Mouse (Mus musculus) urinary bladder, postnatal 4 days (tissue): ENCODE data around the gene Klk5.

Experiments used
- DNase-seq, 2 experiments: peaks; one replicate each; pipeline ENCODE4 v3.0.0; 2021 to 2022; ENCODE audit warnings: low spot score in 2 of 2

Gene Klk5

DNA sequence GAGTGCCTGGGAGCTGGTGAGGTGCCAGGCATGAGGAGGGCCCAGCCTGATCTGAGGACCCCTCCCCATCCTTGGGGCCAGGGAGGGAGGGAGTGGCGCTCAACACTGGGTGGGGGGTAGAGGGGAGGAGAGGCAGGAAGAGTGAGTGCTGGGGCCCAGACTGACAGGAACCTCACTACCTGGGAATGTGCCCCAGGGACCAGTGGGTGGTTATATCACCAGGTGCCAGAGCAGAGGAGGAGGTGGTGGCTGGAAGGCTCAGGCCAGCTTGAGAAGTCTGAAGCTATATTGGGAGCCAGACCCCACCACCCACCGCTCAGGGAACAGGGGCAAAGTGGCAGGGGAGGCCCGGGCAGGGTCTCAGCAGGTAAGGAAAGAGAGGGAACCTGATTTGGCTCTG lies at the start of gene Klk5:
Klk5 (plus strand) TSS at position 271 of the 400 bp plus-strand sequence.
- DNase-seq, result peak in 1 of 2 experiments; percentile 56

DNA sequence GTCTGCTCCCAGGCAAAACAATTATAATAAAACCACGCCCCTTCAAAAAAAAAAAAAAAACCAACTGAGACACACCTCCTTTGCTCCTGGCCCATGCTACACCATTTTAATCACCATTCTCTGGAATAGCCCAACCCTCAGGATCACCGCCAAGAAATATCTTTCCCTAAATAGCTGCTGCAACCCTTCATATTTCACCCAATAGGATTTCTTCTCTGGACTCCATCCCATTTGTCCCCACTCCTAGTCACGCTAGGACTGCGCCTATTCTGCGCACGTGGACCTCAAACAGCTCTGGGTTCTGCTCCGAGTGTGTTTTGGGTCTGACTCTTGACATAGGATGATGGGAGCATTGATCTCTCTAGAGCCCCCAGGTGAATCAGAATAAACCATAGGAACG lies 45.4 kb upstream of the Klk5 start:
- no peak for DNase-seq

DNA sequence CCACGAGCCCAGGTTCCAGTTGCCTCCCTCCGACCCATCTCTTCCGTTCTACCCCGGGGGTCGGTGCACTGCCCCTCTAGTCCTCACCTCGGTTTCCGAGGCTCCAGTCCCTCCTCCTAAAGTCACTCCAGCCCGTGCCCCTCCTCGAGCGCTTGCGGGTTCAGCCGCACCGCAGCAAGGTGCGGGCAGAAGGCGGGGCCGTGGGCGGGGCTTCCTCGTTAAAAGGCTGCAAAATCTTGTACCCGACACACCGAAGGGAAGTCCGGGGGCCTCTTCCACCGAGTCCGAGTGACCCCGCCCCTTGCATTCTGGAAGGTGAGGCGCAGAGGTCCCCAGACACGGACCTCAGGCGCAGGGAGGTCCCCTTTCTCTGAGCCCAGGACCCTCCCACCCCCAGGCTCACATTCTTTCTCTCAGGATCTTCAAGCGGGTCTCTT lies 44.4 kb upstream of the Klk5 start, which contains the start of gene Klk8:
Klk8 (plus strand) TSS at position 245 of the 437 bp plus-strand sequence.
- DNase-seq, result no peak

DNA sequence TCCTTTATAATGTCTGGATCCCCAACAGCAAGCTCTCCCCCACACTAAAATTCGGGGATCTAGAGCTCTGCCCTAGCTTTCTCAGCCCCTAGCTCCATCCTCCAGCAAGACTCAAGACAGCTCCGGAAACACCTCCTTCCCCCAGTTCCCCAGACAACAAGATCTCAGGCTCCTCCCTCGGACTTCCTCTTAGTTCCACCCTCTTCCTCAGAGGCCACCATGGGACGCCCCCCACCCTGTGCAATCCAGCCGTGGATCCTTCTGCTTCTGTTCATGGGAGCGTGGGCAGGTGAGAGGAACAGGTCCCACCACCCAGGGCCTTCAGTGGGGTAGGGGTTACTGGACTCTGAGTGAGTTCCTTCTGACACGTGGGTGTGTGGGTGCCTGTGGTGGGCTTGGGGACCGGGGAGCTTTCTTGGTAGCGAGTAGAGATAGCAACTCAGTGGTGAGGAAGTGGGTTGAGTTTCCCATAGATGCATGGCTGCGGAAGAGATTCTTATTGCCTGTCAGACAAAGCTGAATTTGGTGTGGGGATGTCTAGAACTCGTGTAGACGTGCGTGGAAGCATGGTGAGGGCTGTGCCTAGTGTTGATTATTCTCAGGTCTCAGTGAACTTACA lies 43.8 kb upstream of the Klk5 start:
- DNase-seq, result no peak

DNA sequence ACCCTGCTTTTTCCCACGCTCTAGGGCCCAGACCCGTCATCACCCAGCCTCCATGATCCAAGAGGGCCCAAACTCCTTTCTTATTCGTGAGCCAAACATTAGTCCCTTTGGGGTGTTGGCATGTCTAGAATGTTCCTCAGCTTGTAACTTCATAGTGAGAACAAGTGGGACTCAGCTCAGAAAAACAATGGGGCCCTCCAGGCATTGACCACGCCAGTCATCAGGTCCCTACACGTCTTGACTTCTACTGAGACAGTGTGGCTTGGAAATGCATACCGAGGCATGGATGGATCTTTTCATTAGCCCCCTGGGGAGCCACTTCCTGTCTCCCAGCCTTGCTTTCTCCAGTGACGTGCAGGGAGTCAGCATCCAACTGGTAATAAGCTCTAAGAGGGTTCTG lies 41.9 kb upstream of the Klk5 start:
- DNase-seq, result no peak

DNA sequence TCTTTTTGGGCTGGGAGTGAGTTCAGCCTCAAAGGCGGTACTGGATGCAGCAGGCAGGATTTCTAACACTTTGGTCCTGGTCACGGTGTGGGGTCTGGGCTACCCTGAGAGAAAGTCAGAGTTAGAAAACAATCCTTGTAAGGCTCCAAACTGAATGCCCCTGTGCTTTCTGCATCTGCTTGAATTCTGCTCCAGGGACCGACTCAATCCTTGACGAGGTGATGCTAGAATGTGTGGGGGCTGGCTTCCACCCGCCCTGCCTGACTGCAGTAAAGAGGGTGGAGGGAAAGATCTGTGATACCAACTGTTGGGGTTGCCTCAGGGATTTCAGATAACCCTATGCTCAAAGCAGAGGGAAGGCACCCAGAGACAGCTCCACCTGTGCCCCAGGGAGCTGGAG lies 30.8 kb upstream of the Klk5 start, which contains the start of gene Klk7:
Klk7 (plus strand) TSS at position 301 of the 400 bp plus-strand sequence.
- no peak for DNase-seq

DNA sequence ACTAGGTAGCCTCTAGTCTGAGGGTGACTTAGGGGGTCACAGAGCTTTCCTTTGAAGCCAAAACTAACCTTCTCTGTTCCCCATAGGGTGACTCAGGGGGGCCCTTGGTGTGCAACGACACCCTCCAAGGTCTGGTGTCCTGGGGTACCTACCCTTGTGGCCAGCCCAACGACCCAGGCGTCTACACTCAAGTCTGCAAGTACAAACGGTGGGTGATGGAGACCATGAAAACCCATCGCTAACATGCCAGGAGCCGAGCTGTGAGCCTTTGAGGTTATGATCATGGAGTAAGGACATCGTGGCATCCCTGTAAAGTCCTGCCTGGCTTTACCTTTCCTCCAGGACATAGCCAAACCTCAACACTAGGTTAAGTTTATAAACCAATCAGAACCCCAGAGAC lies 26.6 kb upstream of the Klk5 start:
- peak in 1 of 2 experiments; percentile 53 for DNase-seq

DNA sequence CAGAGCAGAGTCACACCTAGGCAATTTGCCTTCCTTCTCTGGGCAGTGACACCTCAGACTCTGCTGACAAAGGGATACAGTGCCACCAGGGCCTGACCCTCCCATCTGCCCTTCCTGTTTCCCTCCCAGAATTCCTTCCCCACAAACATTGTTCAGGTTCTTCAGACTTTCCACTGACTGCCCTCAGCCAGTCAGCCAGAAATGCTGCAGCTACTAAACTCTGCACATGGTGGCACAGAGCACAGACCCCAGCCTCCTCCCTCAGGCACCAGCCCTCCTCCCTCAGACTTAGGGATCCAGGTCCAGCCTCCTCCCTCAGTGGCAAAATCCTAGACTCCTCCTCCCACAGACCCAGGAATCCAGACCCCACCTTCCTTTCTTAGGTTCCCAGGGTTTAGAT lies 25.0 kb upstream of the Klk5 start:
- DNase-seq, result peak in 1 of 2 experiments; percentile 47

DNA sequence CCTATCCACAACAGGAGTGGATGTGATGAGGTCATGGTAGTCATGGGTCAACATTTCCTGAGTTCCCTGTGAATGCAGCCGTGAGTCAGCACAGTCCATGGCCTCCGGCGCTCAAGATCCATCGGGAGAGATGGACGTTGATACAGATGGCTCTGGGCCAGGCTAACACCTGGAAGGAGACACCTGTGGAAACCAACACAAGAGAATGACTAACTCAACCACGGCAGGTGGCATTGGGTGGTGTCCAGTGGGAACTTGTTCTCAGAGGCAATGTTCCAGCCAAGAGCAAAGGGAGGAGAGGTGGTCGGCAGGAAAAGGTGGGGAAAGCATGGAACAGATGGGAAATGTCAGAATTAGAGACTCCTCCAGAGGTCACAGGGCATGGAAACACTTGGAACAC lies 20.2 kb upstream of the Klk5 start:
- peak in 1 of 2 experiments; percentile 52 for DNase-seq

DNA sequence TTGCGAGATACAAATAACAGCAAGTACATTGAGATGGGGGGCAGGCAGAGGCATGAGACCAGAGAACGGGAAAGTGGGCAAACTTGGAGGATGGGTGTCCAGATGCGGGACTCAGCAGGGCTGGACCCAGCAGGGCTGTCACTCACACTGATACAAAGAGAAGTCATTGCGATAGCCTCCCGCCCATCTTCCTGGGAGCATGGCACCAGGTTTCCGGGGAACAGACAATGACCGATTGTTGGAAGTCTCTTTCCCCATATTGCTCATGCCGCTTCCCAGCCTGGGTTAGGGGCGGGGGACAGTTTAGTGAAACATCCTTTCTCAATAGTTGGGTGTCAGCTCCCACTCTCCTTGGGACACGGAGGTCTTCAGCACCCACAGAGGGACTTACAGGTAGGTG lies 17.6 kb upstream of the Klk5 start, which contains the start of gene Klk6:
Klk6 (plus strand) TSS at position 301 of the 400 bp plus-strand sequence.
- peak in 1 of 2 experiments; percentile 47 for DNase-seq

DNA sequence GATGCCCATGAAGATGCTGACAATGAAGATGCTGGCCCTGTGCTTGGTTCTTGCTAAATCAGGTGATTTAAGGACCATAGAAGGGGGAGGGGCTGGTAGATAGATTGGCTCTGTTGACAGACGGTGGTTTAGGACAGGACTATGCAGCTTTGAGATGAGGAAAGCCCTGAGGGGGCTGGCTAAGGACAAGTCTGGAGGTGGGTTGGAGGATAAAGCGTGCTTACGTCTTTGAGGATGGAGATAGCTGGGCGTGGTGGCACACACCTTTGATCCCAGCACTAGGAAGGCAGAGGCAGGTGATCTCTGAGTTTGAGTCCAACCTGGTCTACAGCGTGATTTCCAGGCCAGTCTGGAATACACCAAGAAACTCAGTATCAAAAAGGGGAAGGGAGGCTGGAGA lies 15.7 kb upstream of the Klk5 start:
- peak in 1 of 2 experiments; percentile 44 for DNase-seq

DNA sequence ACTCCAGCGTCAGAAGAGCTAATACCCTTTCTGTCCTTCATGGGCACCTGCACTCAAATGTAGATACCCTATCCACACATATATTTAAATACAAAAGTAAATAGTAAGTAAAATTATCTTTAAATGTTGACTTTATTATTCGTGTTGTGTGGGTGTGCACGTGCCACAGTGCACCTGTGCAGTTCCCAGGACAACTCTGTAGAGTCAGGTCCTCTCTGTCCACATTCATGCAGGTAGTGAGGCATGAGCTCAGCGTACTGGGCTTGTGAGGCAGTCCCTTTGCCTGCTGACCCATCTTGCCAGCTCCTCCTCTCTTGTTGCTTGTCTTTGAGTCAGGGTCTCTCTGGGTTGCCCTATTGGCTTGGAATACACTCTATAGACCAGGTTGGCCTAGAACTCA lies 14.1 kb upstream of the Klk5 start:
- peak in 1 of 2 experiments; percentile 26 for DNase-seq

DNA sequence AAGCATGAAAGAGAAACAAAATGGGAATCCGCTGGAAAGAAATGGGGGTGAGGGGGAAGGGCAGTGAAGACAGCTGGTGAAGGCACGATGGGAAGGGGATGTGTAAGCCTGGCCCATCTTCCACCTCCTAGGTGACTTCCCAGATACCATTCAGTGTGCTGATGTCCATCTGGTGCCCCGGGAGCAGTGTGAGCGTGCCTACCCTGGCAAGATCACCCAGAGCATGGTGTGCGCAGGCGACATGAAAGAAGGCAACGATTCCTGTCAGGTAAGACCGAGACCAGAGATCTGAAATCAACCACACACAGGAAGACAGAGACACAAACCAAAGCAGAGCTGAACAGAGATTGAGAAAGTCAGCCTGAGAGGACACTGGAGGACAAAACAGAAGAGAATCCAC lies 12.8 kb upstream of the Klk5 start:
- DNase-seq, result peak in 1 of 2 experiments; percentile 48

DNA sequence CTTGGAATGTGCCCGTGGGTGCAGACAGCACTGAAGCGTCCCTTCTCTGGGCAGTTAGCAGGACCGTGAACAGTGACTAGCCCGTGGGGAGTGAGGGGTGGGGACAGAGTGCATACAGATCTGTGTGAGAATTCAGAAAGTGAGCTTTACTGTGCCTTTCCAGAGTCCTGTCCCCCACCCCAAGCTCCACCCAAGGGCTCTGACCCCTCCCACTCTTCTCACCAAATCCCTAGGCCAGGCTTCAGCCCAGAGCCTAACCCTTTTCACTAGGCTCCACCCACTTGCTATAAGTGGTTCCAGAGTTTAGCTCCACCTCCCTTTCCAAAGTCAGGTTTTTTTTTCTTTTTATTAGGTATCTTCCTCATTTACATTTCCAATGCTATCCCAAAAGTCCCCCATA lies 2.0 kb downstream of the Klk5 start:
- no peak for DNase-seq

DNA sequence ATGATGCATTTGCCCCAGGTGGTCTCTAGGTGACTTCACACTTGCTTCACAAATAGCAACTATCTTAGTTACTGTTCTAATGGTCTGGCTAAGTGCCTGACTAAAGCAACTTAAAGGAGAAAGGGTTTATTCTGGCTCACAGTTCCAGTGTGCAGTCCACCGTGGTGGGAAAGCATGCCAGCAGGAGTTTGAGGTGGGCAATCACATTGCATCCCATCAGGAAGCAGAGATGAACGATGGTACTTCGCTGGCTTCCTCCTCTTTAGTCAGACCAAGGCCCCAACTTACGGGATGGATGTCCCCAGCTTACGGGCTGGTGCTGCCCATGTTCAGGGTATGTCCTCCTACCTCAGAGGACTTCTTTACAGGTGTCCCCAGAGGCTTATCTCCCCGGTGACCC lies 9.8 kb downstream of the Klk5 start:
- no peak for DNase-seq

DNA sequence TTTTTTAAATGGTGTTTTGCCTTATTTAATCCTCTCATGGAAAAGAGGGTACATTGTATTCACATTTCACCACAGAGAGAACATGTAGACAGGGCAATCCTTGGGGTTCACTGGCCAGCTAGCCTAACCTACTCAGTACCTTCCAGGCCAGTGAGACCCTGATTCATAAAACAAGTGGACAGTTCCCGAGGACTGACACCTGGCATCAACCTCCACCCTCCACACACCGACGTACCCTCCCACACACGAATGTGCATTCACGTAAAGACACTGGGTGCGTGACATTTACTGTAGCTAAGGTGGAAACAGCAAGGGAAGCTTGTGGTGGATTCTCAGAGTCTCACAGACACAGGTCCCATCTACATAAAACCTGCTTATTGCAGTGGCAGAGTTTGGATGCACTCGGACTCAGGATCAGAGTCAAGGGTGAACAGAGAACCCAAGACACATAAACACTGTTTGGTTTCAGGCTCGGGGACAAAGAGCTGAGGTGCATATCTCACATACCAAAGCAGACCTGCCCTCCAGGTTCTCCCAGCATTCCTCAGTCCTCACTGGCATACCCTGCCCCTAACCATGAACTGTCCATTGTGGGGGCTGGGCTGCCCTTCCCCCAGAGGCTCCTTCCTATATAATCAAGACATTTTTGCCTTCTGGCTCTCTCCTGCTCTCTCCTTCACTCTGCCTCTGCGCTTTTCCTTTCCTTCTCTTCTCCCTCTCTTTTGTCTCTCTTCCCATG lies 13.0 kb downstream of the Klk5 start:
- DNase-seq, result peak in 1 of 2 experiments; percentile 47

DNA sequence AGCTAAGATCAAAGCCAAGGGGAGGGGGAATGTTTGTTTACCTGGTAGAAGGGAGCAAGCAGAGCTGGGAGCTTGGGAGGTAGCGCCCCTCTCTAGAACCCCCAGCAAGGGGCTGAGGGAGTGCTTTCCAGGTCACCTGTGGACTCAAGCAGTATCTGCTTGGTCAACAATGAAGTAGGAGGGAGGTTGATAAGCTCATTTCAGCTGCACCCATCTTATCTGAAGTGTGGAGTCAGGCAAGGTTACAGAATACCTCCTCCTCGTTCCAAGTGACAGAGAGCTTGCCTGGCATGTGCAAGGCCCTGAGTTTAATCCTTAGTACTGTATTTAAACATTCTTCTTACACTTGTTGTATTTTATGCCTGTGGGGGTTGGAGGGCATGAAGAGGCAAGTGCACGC lies 13.9 kb downstream of the Klk5 start:
- DNase-seq, result peak in 1 of 2 experiments; percentile 19

DNA sequence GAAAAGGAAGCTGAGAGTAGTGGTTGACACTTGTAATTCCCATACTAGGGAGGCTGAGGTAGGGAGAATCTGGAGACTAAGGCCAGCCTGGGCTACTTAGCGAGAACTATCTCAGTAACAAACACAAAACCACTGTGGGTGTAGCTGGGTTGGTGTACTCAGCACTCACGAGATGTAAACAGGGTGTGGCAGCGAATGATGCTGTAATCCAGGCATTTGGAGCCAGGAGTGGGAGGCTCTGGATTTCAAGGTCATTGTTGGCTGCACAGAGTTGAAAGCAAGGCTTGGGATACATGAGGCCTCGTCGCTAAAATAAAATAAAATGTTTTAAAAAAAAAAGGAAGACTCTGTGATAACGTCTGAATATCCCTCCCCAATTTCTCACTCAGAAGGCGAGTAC lies 14.5 kb downstream of the Klk5 start:
- DNase-seq, result peak in 1 of 2 experiments; percentile 32

DNA sequence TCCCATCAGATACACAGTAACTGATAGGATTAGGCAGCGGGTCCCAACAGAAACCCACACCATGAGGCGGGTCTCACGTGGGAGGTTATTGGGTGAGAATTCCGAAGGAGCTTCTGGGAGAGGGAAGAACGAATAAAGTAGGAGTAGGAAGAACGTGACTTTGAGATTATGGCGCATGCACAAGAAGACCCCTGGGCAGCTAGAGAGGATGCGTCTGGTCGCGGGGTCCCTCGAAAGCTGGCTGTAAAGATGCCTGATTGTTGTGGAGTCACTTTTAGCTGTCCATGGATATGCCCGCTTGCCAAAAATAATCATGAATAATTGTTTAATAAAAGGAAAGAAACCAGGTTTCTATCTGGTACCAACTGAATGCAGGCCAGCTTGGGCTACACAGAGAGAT lies 15.7 kb downstream of the Klk5 start:
- no peak for DNase-seq

DNA sequence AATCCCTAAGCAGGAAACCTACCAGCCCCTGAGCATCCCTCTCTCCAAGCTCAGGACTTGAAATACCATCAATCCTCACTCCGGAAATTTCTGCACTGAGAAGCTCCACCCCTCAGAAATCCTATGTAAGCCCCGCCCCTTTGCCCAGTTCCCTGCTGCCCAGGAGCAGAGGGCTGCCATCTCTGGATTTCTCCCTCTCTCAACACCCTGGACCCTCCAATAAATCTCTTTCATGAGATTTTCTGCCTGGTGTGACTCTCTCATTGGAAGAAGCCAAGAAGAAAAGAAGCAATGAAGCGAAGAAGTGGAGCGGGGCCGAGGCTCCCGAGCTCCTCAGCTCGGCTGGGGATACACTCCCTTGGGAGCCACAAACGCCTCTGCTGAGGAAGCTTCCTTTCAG lies 18.6 kb downstream of the Klk5 start:
- DNase-seq, result peak in 1 of 2 experiments; percentile 54

DNA sequence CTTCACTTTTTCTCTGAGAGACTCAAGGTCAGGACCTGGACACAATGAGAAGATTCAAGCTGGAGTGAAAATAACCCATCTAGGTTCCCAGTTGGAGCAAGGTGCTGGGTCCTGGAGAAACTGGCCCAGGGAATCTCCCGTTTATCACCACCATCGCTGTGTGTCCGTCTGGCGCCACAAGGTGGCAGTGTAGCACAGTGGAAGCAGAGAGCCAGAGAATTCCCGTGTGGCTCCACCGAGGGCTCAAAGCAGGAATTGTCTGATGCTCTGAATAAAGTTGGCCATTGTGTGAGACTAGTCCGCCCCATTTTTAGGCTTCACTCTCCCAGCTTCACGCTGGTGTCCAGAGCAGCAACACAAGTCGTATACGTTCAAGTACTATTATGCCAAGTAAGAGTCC lies 31.5 kb downstream of the Klk5 start:
- peak; percentile 26 to 75 for DNase-seq

DNA sequence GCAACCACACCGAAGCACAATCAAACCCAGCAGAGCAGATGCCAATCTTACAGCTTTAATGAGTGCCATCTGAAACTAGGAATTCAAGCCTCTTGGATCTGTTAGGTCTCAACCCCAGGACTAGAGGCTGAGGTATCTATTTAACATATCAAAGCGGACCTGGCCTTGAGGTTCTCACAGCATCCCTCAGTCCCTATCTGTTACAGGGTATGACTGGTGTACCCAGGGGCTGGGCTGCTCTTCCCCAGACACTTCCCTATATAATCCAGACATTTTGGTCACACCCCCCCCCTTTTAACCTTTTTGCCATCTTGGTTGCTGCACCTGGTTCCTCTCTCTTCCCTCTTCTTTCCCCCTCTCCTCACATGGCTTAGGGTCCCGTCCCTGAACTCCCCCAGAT lies 31.9 kb downstream of the Klk5 start:
- DNase-seq, result no peak

DNA sequence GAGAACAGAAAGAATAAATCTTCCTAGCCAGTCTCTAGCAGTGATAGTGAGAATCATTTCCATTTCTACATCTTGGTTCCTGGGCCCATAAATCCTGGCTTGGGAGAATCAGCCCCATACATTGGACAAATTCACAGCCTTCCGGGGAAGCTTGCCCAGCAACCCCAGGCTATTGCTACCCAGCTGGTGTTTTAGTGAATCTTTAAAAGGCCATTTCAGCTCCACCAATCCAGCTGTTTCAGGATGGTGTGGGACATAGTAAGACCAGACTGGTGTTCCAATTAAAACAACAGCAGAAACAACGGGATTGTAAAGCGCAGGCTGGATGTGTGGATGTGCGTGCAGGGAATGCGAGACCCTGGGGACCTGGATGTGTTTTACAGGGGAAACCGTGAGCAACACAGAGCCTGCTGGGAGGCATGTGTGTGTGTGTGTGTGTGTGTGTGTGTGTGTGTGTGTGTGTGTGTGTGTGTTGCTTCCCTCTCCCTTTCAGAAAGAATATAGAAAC lies 33.2 kb downstream of the Klk5 start:
- no peak for DNase-seq
